Mouse (Mus musculus) C2C12 (cell line): Measurements from ENCODE around the gene A4galt. TPM values are rescaled to one million over a fixed set of nuclear protein-coding genes. Genes with fewer than 3 reads are reported as not detected.
"Not testable (repeated sequence)": the region's sequence is repeated elsewhere in the genome, so short reads cannot be mapped to it uniquely, and the experiment has no call there.

Experiments used
- H3K27me3 ChIP-seq: one replicate; pipeline ENCODE4 v1.6.1; 2011; ENCODE audit not compliant: control insufficient read depth, insufficient read depth, insufficient read length
- H3K36me3 ChIP-seq: one replicate; pipeline ENCODE4 v1.6.1; 2011; ENCODE audit not compliant: control insufficient read depth, insufficient read depth
- H3K4me3 ChIP-seq: one replicate; pipeline ENCODE4 v1.5.1; 2011; ENCODE audit warnings: mild to moderate bottlenecking, control low read depth; ENCODE audit not compliant: poor library complexity, insufficient read depth, severe bottlenecking
- H3K79me2 ChIP-seq: one replicate; pipeline ENCODE4 v1.6.1; 2011; ENCODE audit not compliant: control insufficient read depth, insufficient read depth
- H3K79me3 ChIP-seq: one replicate; pipeline ENCODE4 v1.6.1; 2011; ENCODE audit warnings: low read depth, control low read depth
- H3ac ChIP-seq: one replicate; pipeline ENCODE3; 2011; ENCODE audit warnings: low read depth; ENCODE audit not compliant: control insufficient read depth, insufficient read length
- CEBPB ChIP-seq: IDR thresholded peaks from one replicate; pipeline ENCODE4 v1.6.1; 2011; ENCODE audit warnings: low read depth, mild to moderate bottlenecking, control low read depth, moderate library complexity
- CTCF ChIP-seq: IDR thresholded peaks from one replicate; pipeline ENCODE4 v1.5.1; 2011; ENCODE audit not compliant: control insufficient read depth, insufficient read depth, insufficient read length
- FOSL1 ChIP-seq: IDR thresholded peaks from one replicate; pipeline ENCODE4 v1.8.0; 2011; ENCODE audit warnings: mild to moderate bottlenecking, low read length; ENCODE audit not compliant: poor library complexity, insufficient read depth, severe bottlenecking
- MAX ChIP-seq: IDR thresholded peaks from one replicate; pipeline ENCODE4 v1.6.1; 2011; ENCODE audit warnings: mild to moderate bottlenecking, control low read depth
- MYOD1 ChIP-seq: IDR thresholded peaks from one replicate; pipeline ENCODE4 v1.6.1; 2011; ENCODE audit warnings: low read depth; ENCODE audit not compliant: control insufficient read depth, insufficient read length
- MYOG ChIP-seq: IDR thresholded peaks from one replicate; pipeline ENCODE4 v1.6.1; 2011; ENCODE audit not compliant: control insufficient read depth, insufficient read length; ENCODE audit errors: extremely low read depth
- USF1 ChIP-seq: IDR thresholded peaks from one replicate; pipeline ENCODE4 v1.6.1; 2011; ENCODE audit warnings: low read depth, mild to moderate bottlenecking, control low read depth, moderate library complexity
- polyA plus RNA-seq: library from polyadenylated mRNA; unstranded; fragments of >200 nt; fragmentation: generic; extraction: Trizol; gene quantifications from one replicate; pipeline ENCODE4 v1.2.1, GENCODE M21; 2012; ENCODE audit warnings: missing spikeins

The A4galt gene
- polyA plus RNA-seq, 1 experiment: 27.6 TPM

DNA sequence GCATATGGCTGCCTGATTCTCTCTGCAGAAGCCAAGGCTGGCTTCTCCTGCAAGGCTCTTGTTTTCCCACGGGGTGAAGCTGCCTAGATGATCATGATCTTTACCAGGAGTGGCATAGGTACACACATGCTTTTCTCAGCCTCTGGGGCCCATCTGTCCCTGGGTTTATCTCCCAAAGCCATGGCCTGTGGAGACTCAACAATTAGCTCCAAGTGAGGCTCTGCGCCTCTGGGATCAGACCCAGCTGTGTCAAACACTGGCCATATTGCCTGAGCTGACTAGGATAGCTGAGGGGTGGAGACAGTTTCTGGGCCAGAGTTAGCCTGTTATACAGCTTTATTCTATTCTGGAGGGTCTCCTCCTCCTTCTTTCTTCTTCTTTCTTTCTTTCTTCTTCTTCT, 39.3 kb upstream of the A4galt start:
- H3K27me3 ChIP-seq: no peaks in the 10 kb centered on the region
- no peak for TF ChIP-seq MAX
- no peak for TF ChIP-seq FOSL1
- TF ChIP-seq CEBPB: no peak
- no peak for TF ChIP-seq USF1
- TF ChIP-seq MYOG: no peak
- TF ChIP-seq CTCF: no peak
- no peak for TF ChIP-seq MYOD1
- no peaks in the 10 kb centered on the region for H3K36me3 ChIP-seq
- no peaks in the 10 kb centered on the region for H3K79me3 ChIP-seq
- H3K4me3 ChIP-seq: no peak overlapping the region
- no peaks in the 10 kb centered on the region for H3K79me2 ChIP-seq
- no peak overlapping the region for H3ac ChIP-seq

GRCm38 (mm10) chr15:83284828-83285227, 33.3 kb upstream of the A4galt start:
- no peak overlapping the region for H3ac ChIP-seq
- no peak overlapping the region for H3K4me3 ChIP-seq
- TF ChIP-seq CEBPB (no peak), FOSL1 (no peak), USF1 (no peak), MAX (no peak), MYOG (no peak), MYOD1 (no peak), CTCF (no peak)
- no peaks in the 10 kb centered on the region for H3K79me2 ChIP-seq
- no peaks in the 10 kb centered on the region for H3K79me3 ChIP-seq
- no peaks in the 10 kb centered on the region for H3K27me3 ChIP-seq
- no peaks in the 10 kb centered on the region for H3K36me3 ChIP-seq

- H3K4me3 ChIP-seq: no peak overlapping the region
- H3ac ChIP-seq: no peak overlapping the region
- H3K36me3 ChIP-seq: no peaks in the 10 kb centered on the region
- H3K79me2 ChIP-seq: no peaks in the 10 kb centered on the region
- no peaks in the 10 kb centered on the region for H3K27me3 ChIP-seq
- no peak for TF ChIP-seq FOSL1
- TF ChIP-seq USF1: no peak
- no peak for TF ChIP-seq MYOG
- no peak for TF ChIP-seq MYOD1
- TF ChIP-seq CEBPB: no peak
- TF ChIP-seq MAX: no peak
- no peak for TF ChIP-seq CTCF
- H3K79me3 ChIP-seq: no peaks in the 10 kb centered on the region
These were observed 30.8 kb upstream of the A4galt start for GRCm38 (mm10) chr15:83282397-83282796.

DNA sequence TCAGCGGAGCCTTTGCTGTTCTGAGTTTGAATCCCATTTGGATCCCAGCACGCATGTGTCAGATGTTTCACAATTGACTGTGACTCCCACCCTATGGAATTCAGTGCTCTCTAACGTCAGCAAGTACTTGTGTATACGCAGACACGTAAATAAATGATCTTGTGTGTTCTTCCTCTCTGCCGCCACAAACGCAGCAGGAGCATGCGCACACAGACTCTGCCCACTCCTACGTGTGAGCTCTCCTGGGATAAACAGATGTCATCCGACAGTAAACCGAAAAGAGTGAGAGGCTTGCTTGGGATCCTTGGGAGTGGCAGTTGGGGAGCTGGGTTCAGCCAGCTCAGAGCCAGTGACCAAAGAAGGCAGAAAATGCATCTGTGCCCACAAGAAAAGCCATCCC, 29.7 kb upstream of the A4galt start:
- no peak for TF ChIP-seq MAX
- no peak for TF ChIP-seq USF1
- TF ChIP-seq MYOG: no peak
- no peak for TF ChIP-seq CTCF
- TF ChIP-seq CEBPB: peak; percentile 17
- Histone ChIP-seq H3K27me3 (no peaks in the 10 kb centered on the region), H3ac (no peak overlapping the region), H3K4me3 (no peak overlapping the region), H3K79me2 (no peaks in the 10 kb centered on the region), H3K36me3 (no peaks in the 10 kb centered on the region), H3K79me3 (no peaks in the 10 kb centered on the region)

DNA sequence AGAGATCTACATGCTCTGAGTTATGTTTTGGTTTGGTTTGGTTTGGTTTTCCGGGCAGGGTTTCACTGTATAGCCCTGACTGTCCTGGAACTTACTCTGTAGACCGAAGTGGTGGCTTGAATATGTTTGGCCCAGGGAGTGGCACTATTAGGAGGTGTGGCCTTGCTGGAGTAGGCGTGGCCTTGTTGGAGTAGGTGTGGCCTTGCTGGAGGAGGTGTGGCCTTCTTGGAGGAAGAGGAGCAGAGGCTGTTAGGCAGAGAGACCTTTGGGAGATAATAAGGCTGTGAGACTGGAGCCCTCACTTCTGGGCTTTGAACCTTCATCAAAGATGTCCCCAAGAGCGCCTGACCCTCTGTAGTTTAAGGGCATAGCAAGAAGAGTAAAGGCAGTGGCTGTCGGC, 27.0 kb upstream of the A4galt start:
- no peaks in the 10 kb centered on the region for H3K79me3 ChIP-seq
- H3K4me3 ChIP-seq: no peak overlapping the region
- no peak for TF ChIP-seq MAX
- no peak for TF ChIP-seq CEBPB
- no peak for TF ChIP-seq MYOG
- TF ChIP-seq MYOD1: no peak
- no peak for TF ChIP-seq CTCF
- TF ChIP-seq USF1: no peak
- TF ChIP-seq FOSL1: no peak
- no peaks in the 10 kb centered on the region for H3K79me2 ChIP-seq
- no peaks in the 10 kb centered on the region for H3K27me3 ChIP-seq
- H3ac ChIP-seq: no peak overlapping the region
- no peaks in the 10 kb centered on the region for H3K36me3 ChIP-seq

DNA sequence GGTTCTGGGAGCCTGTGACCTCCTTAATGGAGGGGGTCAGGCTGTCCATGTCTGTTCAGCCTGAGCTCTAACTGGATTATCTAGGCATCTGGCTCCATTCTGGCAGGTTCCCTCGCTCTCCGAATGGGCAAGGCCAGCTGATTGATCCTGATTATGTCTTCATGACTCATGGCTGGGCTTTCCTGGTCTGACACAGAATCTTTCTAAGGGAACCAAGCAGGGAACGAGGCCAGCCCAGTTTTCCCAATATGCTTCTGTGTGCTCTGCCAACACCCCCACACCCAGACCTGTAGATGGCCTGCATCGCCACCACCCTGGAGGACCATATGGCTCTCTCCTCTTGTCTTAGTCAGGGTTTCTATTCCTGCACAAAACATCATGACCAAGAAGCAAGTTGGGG, 25.9 kb upstream of the A4galt start:
- H3K27me3 ChIP-seq: no peaks in the 10 kb centered on the region
- no peak overlapping the region for H3K4me3 ChIP-seq
- H3K79me2 ChIP-seq: no peaks in the 10 kb centered on the region
- no peaks in the 10 kb centered on the region for H3K79me3 ChIP-seq
- no peak overlapping the region for H3ac ChIP-seq
- TF ChIP-seq MYOG (no peak), CTCF (no peak), USF1 (no peak), FOSL1 (no peak), CEBPB (no peak), MAX (no peak), MYOD1 (no peak)
- no peaks in the 10 kb centered on the region for H3K36me3 ChIP-seq

DNA sequence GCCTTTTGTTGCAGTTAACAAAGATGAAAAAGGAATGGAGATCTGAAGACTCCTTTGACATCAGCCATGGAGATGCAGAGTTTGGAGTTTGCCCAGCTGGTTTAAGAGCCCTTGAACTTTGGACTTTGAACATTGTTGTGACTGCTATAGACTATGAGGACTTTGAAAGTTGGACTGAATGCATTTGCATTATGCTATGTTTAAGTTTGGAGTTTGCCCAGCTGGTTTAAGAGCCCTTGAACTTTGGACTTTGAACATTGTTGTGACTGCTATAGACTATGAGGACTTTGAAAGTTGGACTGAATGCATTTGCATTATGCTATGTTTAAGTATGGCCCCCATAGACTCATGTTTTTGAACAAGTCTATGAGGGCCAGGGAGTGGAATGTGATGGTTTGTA, 22.7 kb upstream of the A4galt start:
- H3K79me3 ChIP-seq, H3K27me3 ChIP-seq: not testable (repeated sequence)

More for the DNA sequence above, 22.7 kb upstream of the A4galt start:
- not testable (repeated sequence) for H3K36me3 ChIP-seq, H3ac ChIP-seq, H3K4me3 ChIP-seq, H3K79me2 ChIP-seq
